Mouse (Mus musculus): ENCODE measurements around the gene Eef1b2. TPM values are rescaled to one million over a fixed set of nuclear protein-coding genes. Genes with fewer than 3 reads are reported as not detected.
"Not testable (repeated sequence)": the region's sequence is repeated elsewhere in the genome, so short reads cannot be mapped to it uniquely, and the experiment has no call there.

Gene Eef1b2
- total and polyA plus RNA-seq, 2 experiments from 2014 or later = 227 to 291 TPM

DNA sequence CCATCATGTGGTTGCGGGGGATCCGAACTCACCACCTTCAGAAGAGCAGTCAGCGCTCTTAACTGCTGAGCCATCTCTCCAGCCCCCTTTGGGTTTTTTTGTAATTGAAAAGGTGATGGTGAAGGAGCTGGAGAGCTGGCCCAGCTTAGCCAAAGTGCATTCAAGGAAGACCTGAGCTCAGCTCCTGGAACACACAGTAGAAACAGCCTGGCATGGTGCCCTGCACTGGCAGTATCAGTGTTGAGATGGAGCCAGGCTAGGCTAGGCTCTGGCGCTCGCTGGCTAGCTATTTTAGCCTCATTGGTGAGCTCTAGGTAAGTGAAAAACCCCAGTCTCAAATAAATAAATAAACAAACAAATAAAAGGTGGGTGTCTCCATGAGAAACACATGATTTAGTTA is 5.6 kb downstream of the Eef1b2 start:
- Histone ChIP-seq H3K9me3 (replicated peaks; ENCODE audit: control insufficient read depth, low read length) (no peaks in the 10 kb centered on the region), H3K4me2 (ENCODE audit: low read depth, low read length) (no peak overlapping the region), H3K9ac (replicated peaks; ENCODE audit: low read depth, low read length) (no peak overlapping the region), H3K4me3 (ENCODE audit: low read depth, low read length) (no peak overlapping the region), H3K27me3 (ENCODE audit: control insufficient read depth, insufficient read depth, low read length) (no peaks in the 10 kb centered on the region), H3K4me1 (ENCODE audit: control insufficient read depth, insufficient read depth) (peaks cover 13% of the 10 kb centered on the region), H3K27ac (ENCODE audit: low read depth) (0 out of 2 replicates have a peak overlapping the region, but pooled peaks have one; percentile 4), H3K36me3 (replicated peaks; ENCODE audit: control insufficient read depth, insufficient read depth, low read length) (peaks cover 21% of the 10 kb centered on the region)
- DNase-seq (ENCODE audit: low spot score) (no peak), ATAC-seq (ENCODE audit: insufficient read depth, low read depth) (no peak)
- WGBS = 50% methylated on average over 4 of the region's 5 CpGs
- TF ChIP-seq EP300 (IDR thresholded peaks at IDR 0.05; ENCODE audit: low read depth) (no peak), CTCF (IDR thresholded peaks at IDR 0.05; ENCODE audit: low read depth) (no peak)

DNA sequence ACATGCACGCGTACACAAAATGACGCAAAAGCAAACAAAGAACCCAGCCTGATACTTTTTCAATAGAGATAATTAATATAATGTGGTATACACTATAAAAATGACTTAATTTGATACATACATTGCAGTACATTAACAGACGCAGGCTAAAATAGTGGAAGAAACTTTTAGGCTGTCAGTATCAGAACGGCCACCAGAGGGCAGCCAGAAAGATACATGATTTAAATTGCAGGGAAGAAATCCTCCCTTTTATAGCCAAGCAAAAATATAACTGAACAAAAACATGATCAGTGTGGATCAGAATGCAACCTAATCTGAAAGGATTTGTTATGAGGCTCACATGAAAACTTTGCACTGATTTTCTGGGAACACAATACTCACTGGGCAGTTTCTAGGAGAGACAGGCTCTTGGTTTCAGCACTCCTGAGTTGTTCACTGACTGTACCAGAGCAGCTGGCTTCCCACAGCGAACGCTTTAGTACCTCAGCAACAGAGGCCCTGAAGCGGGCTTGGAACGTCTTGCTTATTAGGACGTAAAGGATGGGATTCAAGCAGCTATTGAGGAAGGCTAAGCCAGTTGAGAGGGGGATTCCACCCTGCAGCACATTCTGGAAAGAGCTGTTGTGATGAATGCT is 6.1 kb downstream of the Eef1b2 start:
- 0 out of 2 replicates have a peak overlapping the region, but pooled peaks have one; percentile 15 for H3K27ac ChIP-seq (ENCODE audit: low read depth)
- ATAC-seq (ENCODE audit: insufficient read depth, low read depth) = no peak
- H3K36me3 ChIP-seq (replicated peaks; ENCODE audit: control insufficient read depth, insufficient read depth, low read length) = peaks cover 21% of the 10 kb centered on the region
- DNase-seq (ENCODE audit: low spot score) = peak; percentile 42
- H3K9me3 ChIP-seq (replicated peaks; ENCODE audit: control insufficient read depth, low read length) = no peaks in the 10 kb centered on the region
- no peak overlapping the region for H3K4me2 ChIP-seq (ENCODE audit: low read depth, low read length)
- 50% methylated on average over 10 of the region's 10 CpGs for WGBS
- no peak overlapping the region for H3K4me3 ChIP-seq (ENCODE audit: low read depth, low read length)
- H3K27me3 ChIP-seq (ENCODE audit: control insufficient read depth, insufficient read depth, low read length) = no peaks in the 10 kb centered on the region
- H3K9ac ChIP-seq (replicated peaks; ENCODE audit: low read depth, low read length) = no peak overlapping the region
- peaks cover 8% of the 10 kb centered on the region for H3K4me1 ChIP-seq (ENCODE audit: control insufficient read depth, insufficient read depth)
- TF ChIP-seq CTCF (IDR thresholded peaks at IDR 0.05; ENCODE audit: low read depth) = peak; percentile 64
- TF ChIP-seq EP300 (IDR thresholded peaks at IDR 0.05; ENCODE audit: low read depth) = no peak

- not testable (repeated sequence) for H3K27me3 ChIP-seq (ENCODE audit: control insufficient read depth, insufficient read depth, low read length); H3K27ac ChIP-seq (ENCODE audit: low read depth); H3K36me3 ChIP-seq (replicated peaks; ENCODE audit: control insufficient read depth, insufficient read depth, low read length); H3K9ac ChIP-seq (replicated peaks; ENCODE audit: low read depth, low read length); DNase-seq (ENCODE audit: low spot score); H3K9me3 ChIP-seq (replicated peaks; ENCODE audit: control insufficient read depth, low read length); H3K4me2 ChIP-seq (ENCODE audit: low read depth, low read length); H3K4me3 ChIP-seq (ENCODE audit: low read depth, low read length); H3K4me1 ChIP-seq (ENCODE audit: control insufficient read depth, insufficient read depth); ATAC-seq (ENCODE audit: insufficient read depth, low read depth)
- 86% methylated on average over 5 of the region's 6 CpGs for WGBS
These were observed 8.8 kb downstream of the Eef1b2 start for GRCm38 (mm10) chr1:63185430-63185829.

DNA sequence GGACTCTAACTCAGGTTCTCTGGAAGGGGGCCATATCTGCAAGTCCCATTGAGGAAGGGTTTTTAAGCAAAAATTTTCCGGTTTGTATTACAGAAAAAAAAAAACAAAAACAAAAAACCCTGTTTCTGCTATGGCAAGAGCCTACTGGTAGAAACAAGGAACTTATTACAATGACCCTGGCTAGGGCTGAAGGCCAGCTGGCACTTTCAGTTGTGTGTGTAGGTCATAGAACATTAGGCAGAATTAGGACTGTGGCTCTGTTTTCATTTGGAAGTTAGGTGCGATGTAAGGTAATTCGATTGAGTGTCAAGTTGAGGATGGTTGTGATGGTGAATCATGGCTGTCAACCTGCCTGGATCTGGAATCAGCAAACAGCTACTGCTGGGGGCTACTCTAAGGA is 11.9 kb downstream of the Eef1b2 start:
- Histone ChIP-seq H3K4me2 (ENCODE audit: low read depth, low read length) (no peak overlapping the region), H3K9ac (replicated peaks; ENCODE audit: low read depth, low read length) (no peak overlapping the region), H3K27me3 (ENCODE audit: control insufficient read depth, insufficient read depth, low read length) (no peaks in the 10 kb centered on the region), H3K4me1 (ENCODE audit: control insufficient read depth, insufficient read depth) (no peaks in the 10 kb centered on the region; the same call in 1 of the 2 replicates), H3K27ac (ENCODE audit: low read depth) (no peak overlapping the region), H3K4me3 (ENCODE audit: low read depth, low read length) (no peak overlapping the region), H3K36me3 (replicated peaks; ENCODE audit: control insufficient read depth, insufficient read depth, low read length) (no peaks in the 10 kb centered on the region), H3K9me3 (replicated peaks; ENCODE audit: control insufficient read depth, low read length) (no peaks in the 10 kb centered on the region)
- TF ChIP-seq CTCF (IDR thresholded peaks at IDR 0.05; ENCODE audit: low read depth) (no peak), EP300 (IDR thresholded peaks at IDR 0.05; ENCODE audit: low read depth) (no peak)
- WGBS = 78% methylated on average over 3 of the region's 3 CpGs
- ATAC-seq (ENCODE audit: insufficient read depth, low read depth) (no peak), DNase-seq (ENCODE audit: low spot score) (no peak)

GRCm38 (mm10) chr1:63190851-63191250 is 14.2 kb downstream of the Eef1b2 start:
- DNase-seq (ENCODE audit: low spot score) (peak; percentile 60), ATAC-seq (ENCODE audit: insufficient read depth, low read depth) (peak; percentile 57; the same call in 1 of the 2 replicates)
- TF ChIP-seq EP300 (IDR thresholded peaks at IDR 0.05; ENCODE audit: low read depth) (no peak), CTCF (IDR thresholded peaks at IDR 0.05; ENCODE audit: low read depth) (no peak)
- no peaks in the 10 kb centered on the region for H3K36me3 ChIP-seq (replicated peaks; ENCODE audit: control insufficient read depth, insufficient read depth, low read length)
- no peak overlapping the region for H3K9ac ChIP-seq (replicated peaks; ENCODE audit: low read depth, low read length)
- H3K4me3 ChIP-seq (ENCODE audit: low read depth, low read length) = no peak overlapping the region
- WGBS = 23% methylated on average over 8 of the region's 8 CpGs
- H3K9me3 ChIP-seq (replicated peaks; ENCODE audit: control insufficient read depth, low read length) = no peaks in the 10 kb centered on the region
- H3K27me3 ChIP-seq (ENCODE audit: control insufficient read depth, insufficient read depth, low read length) = no peaks in the 10 kb centered on the region
- no peak overlapping the region for H3K4me2 ChIP-seq (ENCODE audit: low read depth, low read length)
- H3K4me1 ChIP-seq (ENCODE audit: control insufficient read depth, insufficient read depth) = no peaks in the 10 kb centered on the region; the same call in 1 of the 2 replicates
- 0 out of 2 replicates have a peak overlapping the region, but pooled peaks have one; percentile 9 for H3K27ac ChIP-seq (ENCODE audit: low read depth)
